Mouse (Mus musculus) hindbrain, postnatal 0 days (tissue): ENCODE measurements around the gene Crhr2. TPM values are rescaled to one million over a fixed set of nuclear protein-coding genes. Genes with fewer than 3 reads are reported as not detected.

Source experiments
- ATAC-seq: fragments of 200-750 bp; cut with Nextera tagmentation; 2 replicates; pipeline ENCODE4 v1.8.0; 2017; ENCODE audit warnings: mild to moderate bottlenecking, moderate TSS enrichment, moderate library complexity
- DNase-seq: peaks from one replicate; pipeline ENCODE4 v3.0.0-alpha.2; 2015; ENCODE audit warnings: low spot score
- H3K27ac ChIP-seq: fragments of 300-500 bp; sonication (generic); 2 replicates; pipeline ENCODE4 v1.5.1; 2014; ENCODE audit warnings: mild to moderate bottlenecking
- H3K27me3 ChIP-seq: fragments of 300-500 bp; sonication (generic); 2 replicates; pipeline ENCODE4 v1.6.1; 2014; ENCODE audit warnings: low read length, mixed read lengths; ENCODE audit not compliant: insufficient read depth
- H3K36me3 ChIP-seq: fragments of 300-500 bp; sonication (generic); 2 replicates; pipeline ENCODE4 v1.6.1; 2014; ENCODE audit warnings: low read length, mixed read lengths; ENCODE audit not compliant: insufficient read depth
- H3K4me1 ChIP-seq: fragments of 300-500 bp; sonication (generic); 2 replicates; pipeline ENCODE4 v1.6.1; 2014; ENCODE audit warnings: antibody characterized with exemption, low read length, mixed read lengths; ENCODE audit not compliant: insufficient read depth
- H3K4me2 ChIP-seq: fragments of 300-500 bp; sonication (generic); 2 replicates; pipeline ENCODE4 v1.6.1; 2014; ENCODE audit warnings: low read depth, mild to moderate bottlenecking, low read length, moderate library complexity, mixed read lengths
- H3K4me3 ChIP-seq: fragments of 300-500 bp; sonication (generic); 2 replicates; pipeline ENCODE4 v1.5.1; 2014; ENCODE audit warnings: low read length
- H3K9ac ChIP-seq: fragments of 300-500 bp; sonication (generic); replicated peaks from 2 replicates; pipeline ENCODE4 v1.6.1; 2014; ENCODE audit warnings: mild to moderate bottlenecking, low read length, moderate library complexity, mixed read lengths
- H3K9me3 ChIP-seq: fragments of 300-500 bp; sonication (generic); 2 replicates; pipeline ENCODE4 v1.6.1; 2016; ENCODE audit warnings: low read length, mixed read lengths
- CTCF ChIP-seq: IDR thresholded peaks from 2 replicates; pipeline ENCODE4 v1.5.1; 2016; ENCODE audit warnings: antibody characterized with exemption, control low read depth, low read depth
- WGBS: fragments of 180-500 bp; shearing (Covaris S2); extraction: QIAGEN DNeasy Blood & Tissue Kit; methylation state at CpG from one replicate; pipeline ENCODE4 v1.1.7; 2014; 5-methylcytosine and 5-hydroxymethylcytosine counted together
- polyA plus RNA-seq: library from polyadenylated mRNA; unstranded; fragments of >200 nt; fragmentation: Nextera tagmentation; extraction: Ambion mirVana; gene quantifications from 2 replicates; pipeline ENCODE4 v1.2.1, GENCODE M21; 2015
- total RNA-seq: library from RNA; depleted of rRNA; stranded (reverse); fragments of >200 nt; gene quantifications from 2 replicates; pipeline ENCODE4 v1.2.3, GENCODE M21; 2014

The Crhr2 gene
- total and polyA plus RNA-seq, 2 experiments from 2014 or later = 1.5 to 3.0 TPM

- Histone ChIP-seq H3K4me1 (no peaks in the 10 kb centered on the region), H3K4me2 (no peak overlapping the region), H3K4me3 (no peak overlapping the region), H3K27ac (no peak overlapping the region), H3K9me3 (no peaks in the 10 kb centered on the region), H3K36me3 (no peaks in the 10 kb centered on the region), H3K27me3 (no peaks in the 10 kb centered on the region), H3K9ac (no peak overlapping the region)
- 89% methylated on average over 3 of the region's 3 CpGs for WGBS
- ATAC-seq = no peak
- no peak for DNase-seq
- no peak for TF ChIP-seq CTCF
Observed at GRCm38 (mm10) chr6:55152226-55152625, 19.4 kb upstream of the Crhr2 start.

- no peak for TF ChIP-seq CTCF
- Histone ChIP-seq H3K4me1 (no peaks in the 10 kb centered on the region), H3K9ac (no peak overlapping the region), H3K27me3 (no peaks in the 10 kb centered on the region), H3K4me2 (no peak overlapping the region), H3K27ac (no peak overlapping the region), H3K36me3 (no peaks in the 10 kb centered on the region), H3K4me3 (no peak overlapping the region), H3K9me3 (0 out of 2 replicates have a peak, but pooled peaks cover 4% of the 10 kb centered on the region)
- DNase-seq (no peak), ATAC-seq (no peak)
- WGBS = 23% methylated on average over 4 of the region's 4 CpGs
Observed at GRCm38 (mm10) chr6:55146138-55146537, 13.3 kb upstream of the Crhr2 start.

GRCm38 (mm10) chr6:55145285-55145684 is 12.5 kb upstream of the Crhr2 start:
- H3K36me3 ChIP-seq = no peaks in the 10 kb centered on the region
- no peaks in the 10 kb centered on the region for H3K27me3 ChIP-seq
- 0 out of 2 replicates have a peak, but pooled peaks cover 4% of the 10 kb centered on the region for H3K9me3 ChIP-seq
- no peak for TF ChIP-seq CTCF
- no peaks in the 10 kb centered on the region for H3K4me1 ChIP-seq
- no peak overlapping the region for H3K4me3 ChIP-seq
- ATAC-seq = no peak
- H3K9ac ChIP-seq = no peak overlapping the region
- H3K27ac ChIP-seq = no peak overlapping the region
- DNase-seq = no peak
- 78% methylated on average over 5 of the region's 5 CpGs for WGBS
- H3K4me2 ChIP-seq = no peak overlapping the region

- no peaks in the 10 kb centered on the region for H3K9me3 ChIP-seq
- DNase-seq (no peak), ATAC-seq (no peak)
- no peaks in the 10 kb centered on the region for H3K36me3 ChIP-seq
- no peak for TF ChIP-seq CTCF
- no peak overlapping the region for H3K27ac ChIP-seq
- H3K4me2 ChIP-seq = no peak overlapping the region
- no peaks in the 10 kb centered on the region for H3K27me3 ChIP-seq
- no peak overlapping the region for H3K4me3 ChIP-seq
- H3K9ac ChIP-seq = no peak overlapping the region
- H3K4me1 ChIP-seq = no peaks in the 10 kb centered on the region
Observed at GRCm38 (mm10) chr6:55138343-55138742, 5.5 kb upstream of the Crhr2 start.

- Histone ChIP-seq H3K27ac (no peak overlapping the region), H3K9me3 (no peaks in the 10 kb centered on the region), H3K27me3 (no peaks in the 10 kb centered on the region), H3K4me3 (no peak overlapping the region), H3K9ac (no peak overlapping the region), H3K36me3 (no peaks in the 10 kb centered on the region), H3K4me1 (no peaks in the 10 kb centered on the region), H3K4me2 (no peak overlapping the region)
- ATAC-seq (no peak), DNase-seq (no peak)
- TF ChIP-seq CTCF = no peak
- WGBS = 89% methylated on average over 1 of the region's 1 CpGs
Observed at GRCm38 (mm10) chr6:55133425-55133824, 609 bp upstream of the Crhr2 start.

GRCm38 (mm10) chr6:55131301-55131700 is 1.5 kb downstream of the Crhr2 start:
- DNase-seq = no peak
- no peak for ATAC-seq
- no peak for TF ChIP-seq CTCF

GRCm38 (mm10) chr6:55130631-55131030 is 2.2 kb downstream of the Crhr2 start:
- TF ChIP-seq CTCF = no peak
- H3K27me3 ChIP-seq = no peaks in the 10 kb centered on the region
- H3K4me3 ChIP-seq = no peak overlapping the region
- no peaks in the 10 kb centered on the region for H3K9me3 ChIP-seq
- H3K27ac ChIP-seq = no peak overlapping the region
- H3K4me2 ChIP-seq = no peak overlapping the region
- ATAC-seq (no peak), DNase-seq (peak; percentile 24)
- WGBS = 48% methylated on average over 6 of the region's 6 CpGs
- no peaks in the 10 kb centered on the region for H3K4me1 ChIP-seq
- no peak overlapping the region for H3K9ac ChIP-seq
- H3K36me3 ChIP-seq = no peaks in the 10 kb centered on the region

More at GRCm38 (mm10) chr6:55131301-55131700, 1.5 kb downstream of the Crhr2 start:
- no peak overlapping the region for H3K9ac ChIP-seq
- H3K4me1 ChIP-seq = no peaks in the 10 kb centered on the region
- no peak overlapping the region for H3K4me3 ChIP-seq
- no peaks in the 10 kb centered on the region for H3K27me3 ChIP-seq
- 88% methylated on average over 4 of the region's 4 CpGs for WGBS
- no peaks in the 10 kb centered on the region for H3K36me3 ChIP-seq
- H3K27ac ChIP-seq = no peak overlapping the region
- no peaks in the 10 kb centered on the region for H3K9me3 ChIP-seq
- no peak overlapping the region for H3K4me2 ChIP-seq
